Mouse (Mus musculus) liver, embryonic 11.5 days (tissue): ENCODE results near the gene Rnf166. TPM values are rescaled to one million over a fixed set of nuclear protein-coding genes. Genes with fewer than 3 reads are reported as not detected.

Experiments used
- ATAC-seq: fragments of 200-750 bp; cut with Nextera tagmentation; replicated peaks from 2 replicates; pipeline ENCODE4 v1.8.0; 2017; ENCODE audit warnings: moderate number of reproducible peaks, mild to moderate bottlenecking, moderate TSS enrichment, moderate library complexity; ENCODE audit not compliant: low FRiP score
- DNase-seq: peaks from one replicate; pipeline ENCODE4 v3.0.0-alpha.2; 2017; ENCODE audit warnings: low spot score
- H3K27ac ChIP-seq: fragments of 300-500 bp; sonication (generic); 2 replicates; pipeline ENCODE4 v1.5.1; 2014; ENCODE audit warnings: mild to moderate bottlenecking, low read depth, low read length, control low read depth
- H3K27me3 ChIP-seq: fragments of 300-500 bp; sonication (generic); replicated peaks from 2 replicates; pipeline ENCODE4 v1.6.1; 2014; ENCODE audit warnings: low read length, mixed read lengths; ENCODE audit not compliant: control insufficient read depth, insufficient read depth
- H3K36me3 ChIP-seq: fragments of 300-500 bp; sonication (generic); 2 replicates; pipeline ENCODE4 v1.6.1; 2014; ENCODE audit warnings: mild to moderate bottlenecking, low read length, moderate library complexity, mixed read lengths; ENCODE audit not compliant: control insufficient read depth, insufficient read depth
- H3K4me1 ChIP-seq: fragments of 300-500 bp; sonication (generic); replicated peaks from 2 replicates; pipeline ENCODE4 v1.6.1; 2014; ENCODE audit warnings: low read length, mixed read lengths; ENCODE audit not compliant: control insufficient read depth, insufficient read depth
- H3K4me2 ChIP-seq: fragments of 300-500 bp; sonication (generic); 2 replicates; pipeline ENCODE4 v1.6.1; 2014; ENCODE audit warnings: mild to moderate bottlenecking, control low read depth, moderate library complexity
- H3K4me3 ChIP-seq: fragments of 300-500 bp; sonication (generic); 2 replicates; pipeline ENCODE4 v1.5.1; 2014; ENCODE audit warnings: low read depth, low read length, control low read depth
- H3K9ac ChIP-seq: fragments of 300-500 bp; sonication (generic); 2 replicates; pipeline ENCODE4 v1.6.1; 2014; ENCODE audit warnings: low read depth, low read length, control low read depth
- H3K9me3 ChIP-seq: fragments of 300-500 bp; sonication (generic); 2 replicates; pipeline ENCODE4 v1.6.1; 2016; ENCODE audit warnings: low read length, inconsistent platforms, mixed read lengths; ENCODE audit not compliant: control insufficient read depth
- WGBS: fragments of 180-500 bp; shearing (Covaris S2); extraction: QIAGEN DNeasy Blood & Tissue Kit; methylation state at CpG from one replicate; pipeline ENCODE4 v1.1.7; 2014; 5-methylcytosine and 5-hydroxymethylcytosine counted together
- polyA plus RNA-seq: library from polyadenylated mRNA; unstranded; fragments of >200 nt; fragmentation: Nextera tagmentation; extraction: Ambion mirVana; gene quantifications from 2 replicates; pipeline ENCODE4 v1.2.1, GENCODE M21; 2014

Rnf166 gene
- polyA plus RNA-seq = 24.7 and 26.8 TPM in 2 replicates

DNA sequence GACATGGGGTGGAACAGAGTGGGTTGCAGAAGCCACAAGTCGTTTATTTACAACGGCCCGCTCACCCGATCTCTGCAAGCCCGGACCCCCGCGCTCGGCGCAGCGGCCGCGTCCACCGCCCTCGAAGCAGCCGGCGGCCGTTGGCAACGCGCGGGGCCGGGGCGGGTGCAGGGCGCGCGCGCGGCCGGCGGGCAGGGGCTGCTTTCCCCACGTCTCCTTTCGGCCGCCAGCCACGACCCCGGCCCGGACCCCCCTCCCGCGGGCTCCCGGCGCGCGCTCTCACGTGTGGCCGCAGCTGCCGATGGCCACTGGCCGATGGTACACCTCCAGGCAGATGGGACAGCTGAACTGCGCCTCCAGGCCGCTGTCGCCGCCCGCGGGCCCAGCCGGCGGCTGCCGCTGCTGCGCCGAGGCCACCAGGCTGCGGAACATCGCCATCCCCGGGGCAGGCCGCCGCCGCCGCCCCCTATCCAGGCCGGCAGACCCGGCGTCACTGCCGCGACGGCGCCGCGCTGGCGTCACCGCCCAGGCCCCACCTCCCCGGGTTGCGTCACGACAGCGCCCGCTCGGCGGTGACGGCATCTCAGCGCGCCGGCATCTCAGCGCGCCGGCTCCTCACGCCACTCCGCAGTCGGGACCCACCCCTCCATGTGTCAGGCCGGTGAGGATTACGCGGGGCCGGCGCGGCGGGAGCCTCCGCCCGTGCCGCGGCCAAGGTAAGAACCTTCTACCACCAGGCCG, at the start of gene Rnf166, which contains the start of gene Ctu2:
Gene Rnf166, minus strand, starts transcription at position 485 of the 741 bp plus-strand sequence.
Gene Ctu2, plus strand, starts transcription at position 564 of the 741 bp plus-strand sequence.
- H3K4me2 ChIP-seq = peak within 1 kb of the TSS; percentile 92
- WGBS = under 1% methylated on average over 102 of the region's 103 CpGs
- peaks cover 24% of the 10 kb centered on the region for H3K36me3 ChIP-seq
- H3K4me3 ChIP-seq = peak within 1 kb of the TSS; percentile 100
- H3K4me1 ChIP-seq = peaks cover 20% of the 10 kb centered on the region
- ATAC-seq (peak; percentile 88), DNase-seq (peak; percentile 96)
- peak within 1 kb of the TSS; percentile 73 for H3K27ac ChIP-seq
- H3K9me3 ChIP-seq = no peaks in the 10 kb centered on the region
- H3K9ac ChIP-seq = peak within 1 kb of the TSS; percentile 91
- no peaks in the 10 kb centered on the region for H3K27me3 ChIP-seq

DNA sequence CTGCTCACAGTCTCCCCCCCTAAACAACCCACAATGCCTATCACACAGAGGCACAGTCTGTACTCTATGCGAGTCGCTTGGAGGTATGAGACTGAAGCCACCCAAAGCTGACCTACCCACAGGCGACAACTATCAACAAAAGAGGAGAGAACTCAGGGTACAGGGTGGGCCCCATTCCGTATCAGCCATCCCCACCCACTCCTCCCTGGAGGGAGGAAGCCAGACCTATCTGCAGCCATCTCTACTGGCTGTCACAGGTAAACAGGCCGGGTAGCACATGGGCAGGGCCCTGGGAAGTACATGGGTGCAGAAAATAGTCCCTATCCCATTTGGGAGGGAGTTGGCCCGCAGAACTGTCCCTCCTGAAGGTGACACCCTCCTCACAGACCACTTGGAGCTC, 49.1 kb upstream of the Rnf166 start:
- peak overlapping the region; percentile 67 for H3K27ac ChIP-seq
- peak overlapping the region; percentile 41 for H3K9ac ChIP-seq
- H3K27me3 ChIP-seq = no peaks in the 10 kb centered on the region
- H3K9me3 ChIP-seq = no peaks in the 10 kb centered on the region
- WGBS = 47% methylated on average over 6 of the region's 6 CpGs
- peaks cover 64% of the 10 kb centered on the region for H3K4me1 ChIP-seq
- H3K4me3 ChIP-seq = peak overlapping the region; percentile 20; the same call in 1 of the 2 replicates
- H3K36me3 ChIP-seq = peaks cover 10% of the 10 kb centered on the region
- H3K4me2 ChIP-seq = peak overlapping the region; percentile 59
- DNase-seq (no peak), ATAC-seq (peak; percentile 87)

DNA sequence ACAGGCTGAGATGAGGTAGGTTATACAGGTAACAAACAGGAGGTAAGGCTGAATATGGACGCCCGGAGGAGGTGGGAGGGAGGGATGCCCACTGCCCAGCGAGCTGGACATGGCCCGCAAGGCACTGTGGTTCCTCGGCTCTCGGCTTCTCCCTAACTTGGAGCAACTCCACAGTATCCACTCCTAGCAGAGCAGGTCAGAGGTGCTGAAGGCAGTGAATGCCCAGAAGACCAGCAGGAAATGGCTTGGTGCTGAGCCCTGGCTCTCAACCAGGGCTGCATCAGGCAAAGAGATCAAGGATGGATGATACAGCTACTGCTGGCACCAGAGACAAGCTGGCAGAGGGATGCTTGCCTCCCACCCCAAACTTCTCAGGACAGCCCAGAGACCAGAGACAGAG, 48.6 kb upstream of the Rnf166 start:
- Histone ChIP-seq H3K4me2 (peak overlapping the region; percentile 59), H3K27ac (peak overlapping the region; percentile 67), H3K9ac (peak overlapping the region; percentile 41), H3K9me3 (no peaks in the 10 kb centered on the region), H3K4me1 (peaks cover 69% of the 10 kb centered on the region), H3K36me3 (peaks cover 10% of the 10 kb centered on the region), H3K4me3 (no peak overlapping the region), H3K27me3 (no peaks in the 10 kb centered on the region)
- 87% methylated on average over 6 of the region's 6 CpGs for WGBS
- no peak for DNase-seq
- no peak for ATAC-seq

DNA sequence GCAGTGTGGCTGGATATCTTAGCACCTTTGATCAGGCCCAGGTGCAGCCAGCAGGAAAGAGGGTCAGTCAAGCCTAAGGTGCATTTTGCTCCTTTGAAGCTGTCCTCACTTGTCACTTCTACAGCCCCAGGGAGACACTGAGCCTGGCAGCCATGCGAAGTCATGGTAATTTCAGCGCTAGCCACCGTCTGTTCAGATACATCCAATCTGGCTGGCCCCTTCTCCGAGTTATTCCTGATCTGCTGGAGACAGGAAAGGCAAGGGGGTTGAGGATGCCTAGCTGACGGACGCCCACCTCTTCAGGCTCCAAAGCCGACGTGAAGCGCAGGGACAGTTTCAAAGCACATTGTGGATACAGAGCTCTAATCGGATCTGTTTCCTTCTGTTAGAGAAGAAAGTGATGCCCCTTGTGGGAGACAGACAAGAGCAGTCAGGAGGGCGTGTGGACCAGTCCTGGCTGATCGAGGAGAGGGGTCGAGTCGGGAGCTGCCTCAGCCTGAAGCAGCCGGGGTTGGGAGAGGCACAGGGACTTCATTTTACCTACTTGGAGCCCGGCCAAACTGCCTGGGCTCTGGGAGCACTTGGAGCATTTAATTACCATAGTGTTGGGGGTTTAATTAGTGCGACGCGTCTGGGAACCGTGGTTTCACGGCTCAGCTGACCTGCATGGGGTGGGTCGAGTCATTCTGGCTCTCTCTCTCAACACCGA, 47.9 kb upstream of the Rnf166 start:
- Histone ChIP-seq H3K4me3 (0 out of 2 replicates have a peak overlapping the region, but pooled peaks have one; percentile 4), H3K4me1 (peaks cover 75% of the 10 kb centered on the region), H3K27ac (peak overlapping the region; percentile 67), H3K9me3 (no peaks in the 10 kb centered on the region), H3K27me3 (no peaks in the 10 kb centered on the region), H3K9ac (peak overlapping the region; percentile 31), H3K4me2 (peak overlapping the region; percentile 59), H3K36me3 (peaks cover 6% of the 10 kb centered on the region)
- ATAC-seq (no peak), DNase-seq (no peak)
- 45% methylated on average over 23 of the region's 23 CpGs for WGBS

DNA sequence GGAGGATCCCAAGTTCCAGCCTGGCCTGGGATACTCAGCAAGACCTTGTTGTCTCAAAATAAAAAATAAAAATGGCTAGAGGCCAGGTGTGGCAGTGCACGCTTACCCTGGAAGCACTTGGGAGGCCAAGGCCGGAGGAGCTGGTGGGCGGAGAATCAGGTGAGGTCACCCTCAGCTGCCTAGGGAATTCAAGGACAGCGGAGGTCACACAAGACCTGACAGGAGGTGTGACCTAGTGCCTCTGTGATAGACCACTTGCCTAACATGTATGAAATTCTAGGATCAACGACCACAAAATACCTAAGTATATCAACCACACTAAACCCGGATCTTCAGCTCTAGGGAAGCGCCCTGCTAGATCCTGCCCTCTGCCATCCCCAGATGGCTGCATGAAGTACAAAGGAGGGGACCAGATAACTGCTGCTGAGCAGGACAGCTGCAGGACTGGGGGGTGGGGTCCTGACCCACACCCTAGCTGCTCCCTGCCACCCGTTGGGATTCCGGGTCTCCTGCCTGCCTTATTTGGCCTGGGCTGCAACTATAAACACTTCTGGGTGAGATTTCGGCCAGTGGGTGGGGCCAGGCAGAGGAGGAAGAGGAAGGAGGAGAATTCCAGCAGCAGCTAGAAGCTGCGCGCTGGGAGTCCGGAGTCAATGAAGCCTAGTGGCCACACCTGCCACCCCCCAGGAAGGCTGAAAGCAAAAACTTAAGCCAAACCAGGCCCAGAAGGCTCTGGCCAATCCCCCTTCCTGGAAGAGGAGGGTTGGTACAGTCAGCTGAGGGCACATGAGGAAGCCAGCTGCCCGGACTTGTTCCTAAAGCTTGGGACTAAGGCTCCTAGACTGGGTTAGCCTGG, 47.2 kb upstream of the Rnf166 start:
- Histone ChIP-seq H3K9ac (peak overlapping the region; percentile 31), H3K4me2 (peak overlapping the region; percentile 59), H3K27me3 (no peaks in the 10 kb centered on the region), H3K4me1 (peaks cover 82% of the 10 kb centered on the region), H3K4me3 (0 out of 2 replicates have a peak overlapping the region, but pooled peaks have one; percentile 4), H3K9me3 (no peaks in the 10 kb centered on the region), H3K36me3 (no peaks in the 10 kb centered on the region; the same call in 1 of the 2 replicates), H3K27ac (peak overlapping the region; percentile 67)
- DNase-seq (no peak), ATAC-seq (no peak)
- 55% methylated on average over 14 of the region's 14 CpGs for WGBS

DNA sequence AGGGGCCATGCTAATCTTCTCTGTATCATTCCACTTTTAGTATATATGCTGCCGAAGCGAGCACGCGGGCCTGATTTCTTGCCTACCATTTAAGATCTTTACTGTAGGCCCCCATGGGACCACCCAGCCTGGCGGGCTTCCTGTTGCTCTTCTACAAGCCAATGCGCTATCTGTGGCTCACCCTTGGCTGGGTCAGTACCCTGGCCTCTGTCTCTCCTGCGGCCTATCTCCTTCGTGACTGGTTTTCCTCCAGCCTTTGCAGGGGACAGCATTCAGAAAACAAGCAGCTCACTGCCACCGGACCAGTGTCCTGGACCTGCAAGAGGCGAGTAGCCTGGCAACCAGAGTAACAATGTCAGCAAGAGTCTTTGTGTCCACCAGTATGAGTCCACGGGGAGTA, 44.7 kb upstream of the Rnf166 start:
- no peak for DNase-seq
- Histone ChIP-seq H3K9ac (no peak overlapping the region), H3K27me3 (no peaks in the 10 kb centered on the region), H3K27ac (no peak overlapping the region; the same call in 1 of the 2 replicates), H3K4me3 (no peak overlapping the region), H3K4me1 (peaks cover 82% of the 10 kb centered on the region), H3K36me3 (no peaks in the 10 kb centered on the region; the same call in 1 of the 2 replicates), H3K4me2 (peak overlapping the region; percentile 15; the same call in 1 of the 2 replicates), H3K9me3 (no peaks in the 10 kb centered on the region)
- no peak for ATAC-seq
- WGBS = 58% methylated on average over 11 of the region's 11 CpGs

DNA sequence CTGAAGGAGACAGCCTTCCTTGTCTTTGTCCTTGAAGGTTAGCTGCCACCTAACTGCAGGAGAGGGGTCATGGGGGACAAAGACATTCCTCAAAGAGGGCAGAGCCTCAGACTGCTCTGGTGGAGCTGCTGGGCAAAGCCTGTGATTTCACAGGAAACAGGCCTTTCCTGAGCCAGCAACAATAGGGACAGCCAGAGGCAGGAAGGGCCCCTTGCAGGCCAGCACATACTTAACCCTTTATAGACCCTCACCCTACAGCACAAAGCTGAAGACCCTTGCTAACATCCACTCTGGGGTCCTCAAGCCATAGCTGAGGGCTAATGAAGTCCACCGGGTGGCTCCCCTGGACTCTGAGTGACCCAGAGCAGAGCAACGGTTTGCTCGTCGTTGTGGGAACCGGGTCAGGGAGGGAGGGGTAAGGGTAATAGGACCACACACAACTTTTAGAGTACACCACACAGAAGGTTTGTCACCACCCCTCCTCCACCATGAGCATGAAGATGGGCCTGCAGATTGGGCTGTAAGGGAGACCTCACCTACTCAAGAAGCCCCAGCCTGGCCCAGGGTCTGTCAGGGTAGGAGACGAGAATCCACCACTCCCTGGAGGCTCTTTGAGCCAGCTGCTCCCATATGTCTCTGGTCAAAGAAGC, 41.8 kb upstream of the Rnf166 start:
- H3K4me2 ChIP-seq = no peak overlapping the region; the same call in 1 of the 2 replicates
- H3K36me3 ChIP-seq = peaks cover 10% of the 10 kb centered on the region
- H3K9ac ChIP-seq = 0 out of 2 replicates have a peak overlapping the region, but pooled peaks have one; percentile 34
- 25% methylated on average over 6 of the region's 6 CpGs for WGBS
- H3K4me1 ChIP-seq = peaks cover 58% of the 10 kb centered on the region
- no peaks in the 10 kb centered on the region for H3K27me3 ChIP-seq
- no peaks in the 10 kb centered on the region for H3K9me3 ChIP-seq
- no peak for DNase-seq
- H3K27ac ChIP-seq = peak overlapping the region; percentile 66
- H3K4me3 ChIP-seq = no peak overlapping the region
- peak; percentile 16; the same call in 1 of the 2 replicates for ATAC-seq
